Mouse (Mus musculus): ENCODE measurements at regions not wholly inside any gene's neighbourhood (a gene's known extent, or its start where the extent isn't known, plus 50 kb on each side); places are given as distances from the start of the nearest gene placed in this dataset.
"Not testable (repeated sequence)": the region's sequence is repeated elsewhere in the genome, so short reads cannot be mapped to it uniquely, and the experiment has no call there.

- DNase-seq (ENCODE audit: low read depth, low spot score): no peak
These were observed 63.8 kb upstream of the Srsf6 start for GRCm38 (mm10) chr2:162867516-162868029.

GRCm38 (mm10) chr2:162866613-162867314 lies 64.6 kb upstream of the Srsf6 start:
- DNase-seq (ENCODE audit: low read depth, low spot score): no peak

- DNase-seq (ENCODE audit: low read depth, low spot score): no peak
These were observed 66.8 kb upstream of the Srsf6 start for GRCm38 (mm10) chr2:162864571-162864970.

- DNase-seq (ENCODE audit: low read depth, low spot score): no peak
These were observed 76.7 kb upstream of the Srsf6 start for GRCm38 (mm10) chr2:162854606-162855005.

GRCm38 (mm10) chr2:162853576-162853975 lies 77.8 kb upstream of the Srsf6 start:
- DNase-seq (ENCODE audit: low read depth, low spot score): no peak

GRCm38 (mm10) chr2:162841761-162842160 lies 89.6 kb upstream of the Srsf6 start:
- not testable (repeated sequence) for DNase-seq (ENCODE audit: low read depth, low spot score)

GRCm38 (mm10) chr2:162837776-162838175 lies 93.6 kb upstream of the Srsf6 start:
- no peak for DNase-seq (ENCODE audit: low read depth, low spot score)

- no peak for DNase-seq (ENCODE audit: low read depth, low spot score)
These were observed 97.6 kb upstream of the Srsf6 start for GRCm38 (mm10) chr2:162833741-162834140.

- DNase-seq (ENCODE audit: low read depth, low spot score): no peak
These were observed 112.5 kb upstream of the Srsf6 start for GRCm38 (mm10) chr2:162818787-162819186.

GRCm38 (mm10) chr2:162814205-162814604 lies 117.1 kb upstream of the Srsf6 start:
- peak; percentile 5 for DNase-seq (ENCODE audit: low read depth, low spot score)

GRCm38 (mm10) chr2:162807747-162808146 lies 123.6 kb upstream of the Srsf6 start:
- no peak for DNase-seq (ENCODE audit: low read depth, low spot score)

- no peak for DNase-seq (ENCODE audit: low read depth, low spot score)
These were observed 134.8 kb upstream of the Srsf6 start for GRCm38 (mm10) chr2:162796528-162796927.

GRCm38 (mm10) chr2:162794285-162794684 lies 133.3 kb upstream of the Ptprt start:
- DNase-seq (ENCODE audit: low read depth, low spot score): no peak

GRCm38 (mm10) chr2:162791374-162792098 lies 130.6 kb upstream of the Ptprt start:
- no peak for DNase-seq (ENCODE audit: low read depth, low spot score)

GRCm38 (mm10) chr2:162784176-162784813 lies 123.3 kb upstream of the Ptprt start:
- no peak for DNase-seq (ENCODE audit: low read depth, low spot score)

- DNase-seq (ENCODE audit: low read depth, low spot score): no peak
These were observed 120.7 kb upstream of the Ptprt start for GRCm38 (mm10) chr2:162781599-162781998.

- DNase-seq (ENCODE audit: low read depth, low spot score): no peak
These were observed 115.6 kb upstream of the Ptprt start for GRCm38 (mm10) chr2:162776542-162776941.

- no peak for DNase-seq (ENCODE audit: low read depth, low spot score)
These were observed 111.6 kb upstream of the Ptprt start for GRCm38 (mm10) chr2:162772520-162772919.

GRCm38 (mm10) chr2:162769711-162770428 lies 108.9 kb upstream of the Ptprt start:
- DNase-seq (ENCODE audit: low read depth, low spot score): no peak

- no peak for DNase-seq (ENCODE audit: low read depth, low spot score)
These were observed 103.1 kb upstream of the Ptprt start for GRCm38 (mm10) chr2:162764059-162764458.

GRCm38 (mm10) chr2:162740523-162740922 lies 79.6 kb upstream of the Ptprt start:
- DNase-seq (ENCODE audit: low read depth, low spot score): no peak

GRCm38 (mm10) chr2:162735761-162736160 lies 74.8 kb upstream of the Ptprt start:
- no peak for DNase-seq (ENCODE audit: low read depth, low spot score)

All from WW6 (cell line).